Mouse (Mus musculus) neural tube, embryonic 15.5 days (tissue): Measurements from ENCODE around the gene Adgrg1. TPM values are rescaled to one million over a fixed set of nuclear protein-coding genes. Genes with fewer than 3 reads are reported as not detected.

Experiments used
- ATAC-seq: fragments of 200-750 bp; cut with Nextera tagmentation; 2 replicates; pipeline ENCODE4 v1.8.0; 2017; ENCODE audit warnings: mild to moderate bottlenecking, moderate TSS enrichment, moderate library complexity; ENCODE audit not compliant: low FRiP score
- H3K27ac ChIP-seq: fragments of 300-500 bp; sonication (generic); replicated peaks from 2 replicates; pipeline ENCODE4 v1.5.1; 2015; ENCODE audit warnings: mild to moderate bottlenecking, inconsistent platforms
- H3K27me3 ChIP-seq: fragments of 300-500 bp; sonication (generic); replicated peaks from 2 replicates; pipeline ENCODE4 v1.6.1; 2015; ENCODE audit warnings: inconsistent platforms
- H3K36me3 ChIP-seq: fragments of 300-500 bp; sonication (generic); 2 replicates; pipeline ENCODE4 v1.6.1; 2015; ENCODE audit warnings: inconsistent platforms
- H3K4me1 ChIP-seq: fragments of 300-500 bp; sonication (generic); 2 replicates; pipeline ENCODE4 v1.6.1; 2015; ENCODE audit warnings: inconsistent platforms
- H3K4me2 ChIP-seq: fragments of 300-500 bp; sonication (generic); 2 replicates; pipeline ENCODE4 v1.6.1; 2015; ENCODE audit warnings: inconsistent platforms, mild to moderate bottlenecking, moderate library complexity
- H3K4me3 ChIP-seq: fragments of 300-500 bp; sonication (generic); replicated peaks from 2 replicates; pipeline ENCODE4 v1.5.1; 2015; ENCODE audit warnings: mild to moderate bottlenecking, inconsistent platforms
- H3K9ac ChIP-seq: fragments of 300-500 bp; sonication (generic); replicated peaks from 2 replicates; pipeline ENCODE4 v1.6.1; 2015; ENCODE audit warnings: mild to moderate bottlenecking, inconsistent platforms
- H3K9me3 ChIP-seq: fragments of 300-500 bp; sonication (generic); replicated peaks from 2 replicates; pipeline ENCODE4 v1.6.1; 2016; ENCODE audit warnings: inconsistent platforms
- WGBS: fragments of 180-500 bp; shearing (Covaris S2); methylation state at CpG from one replicate; pipeline ENCODE4 v1.1.7; 2015; ENCODE audit warnings: mixed read lengths; 5-methylcytosine and 5-hydroxymethylcytosine counted together
- polyA plus RNA-seq: library from polyadenylated mRNA; unstranded; fragments of >200 nt; fragmentation: Nextera tagmentation; extraction: Ambion mirVana; gene quantifications from 2 replicates; pipeline ENCODE4 v1.2.1, GENCODE M21; 2015

The Adgrg1 gene
- polyA plus RNA-seq, 1 experiment from 2014 or later, result 80.9 TPM

- 73% methylated on average over 11 of the region's 11 CpGs for WGBS
- Histone ChIP-seq H3K4me3 (no peak overlapping the region), H3K9ac (no peak overlapping the region), H3K4me2 (no peak overlapping the region), H3K36me3 (no peaks in the 10 kb centered on the region), H3K4me1 (peaks cover 69% of the 10 kb centered on the region), H3K27me3 (no peaks in the 10 kb centered on the region), H3K27ac (0 out of 2 replicates have a peak overlapping the region, but pooled peaks have one; percentile 91), H3K9me3 (no peaks in the 10 kb centered on the region)
- ATAC-seq, result no peak
Measured at GRCm38 (mm10) chr8:94990598-94991453, 16.3 kb downstream of the Adgrg1 start.

DNA sequence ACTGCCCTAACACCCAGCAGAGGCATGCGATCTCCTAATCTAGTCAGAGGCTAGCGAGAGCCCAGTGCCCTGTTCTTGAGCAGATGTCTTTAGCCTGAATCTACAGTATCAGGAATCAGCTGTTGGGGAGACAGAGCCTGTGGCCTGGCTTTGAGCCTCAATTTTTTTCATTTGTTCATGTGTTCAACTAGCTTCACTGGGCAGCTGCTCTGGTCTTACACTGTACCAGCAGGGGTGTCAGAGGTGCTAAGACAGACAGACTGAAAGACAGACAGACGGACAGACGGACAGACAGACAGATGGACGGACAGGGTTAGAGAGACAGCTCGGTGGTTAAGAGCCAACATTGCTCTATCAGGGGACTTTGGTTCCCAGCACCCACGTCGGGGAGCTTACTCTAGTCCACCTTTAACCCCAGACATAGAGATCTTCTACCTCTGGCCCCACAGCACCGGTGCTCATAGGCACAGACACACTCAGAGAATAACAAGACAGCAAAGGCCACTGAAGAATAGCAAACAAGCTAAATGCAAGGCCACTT, 17.0 kb downstream of the Adgrg1 start:
- H3K36me3 ChIP-seq, result no peaks in the 10 kb centered on the region
- H3K27ac ChIP-seq, result peak overlapping the region; percentile 91
- no peak overlapping the region for H3K4me3 ChIP-seq
- 87% methylated on average over 9 of the region's 9 CpGs for WGBS
- H3K9ac ChIP-seq, result no peak overlapping the region
- H3K9me3 ChIP-seq, result no peaks in the 10 kb centered on the region
- no peaks in the 10 kb centered on the region for H3K27me3 ChIP-seq
- no peak overlapping the region for H3K4me2 ChIP-seq
- no peak for ATAC-seq
- H3K4me1 ChIP-seq, result peaks cover 70% of the 10 kb centered on the region

DNA sequence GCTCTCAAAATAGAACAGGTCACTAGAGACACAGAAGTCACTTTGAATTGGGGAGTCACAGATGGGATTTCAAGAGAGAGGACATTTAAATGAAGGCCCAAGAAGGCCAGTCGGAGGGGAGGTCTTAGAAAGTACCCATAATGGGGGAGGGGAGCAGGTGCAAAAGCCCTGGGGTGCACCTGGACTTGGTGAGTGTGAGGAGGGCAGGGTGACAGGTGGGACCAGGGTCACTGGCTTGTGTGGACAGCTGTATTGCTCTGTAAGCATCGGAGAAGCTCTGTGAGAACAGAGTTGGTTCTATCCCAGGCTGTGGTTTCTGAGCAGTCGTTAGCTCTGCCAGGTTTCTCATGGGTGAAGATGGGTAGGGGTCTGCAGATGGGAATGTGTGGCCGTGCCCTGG, 17.5 kb downstream of the Adgrg1 start:
- WGBS, result 62% methylated on average over 4 of the region's 4 CpGs
- peak overlapping the region; percentile 91 for H3K27ac ChIP-seq
- H3K4me2 ChIP-seq, result no peak overlapping the region
- no peak overlapping the region for H3K9ac ChIP-seq
- no peaks in the 10 kb centered on the region for H3K27me3 ChIP-seq
- no peaks in the 10 kb centered on the region for H3K36me3 ChIP-seq
- H3K9me3 ChIP-seq, result no peaks in the 10 kb centered on the region
- H3K4me3 ChIP-seq, result no peak overlapping the region
- peaks cover 70% of the 10 kb centered on the region for H3K4me1 ChIP-seq
- ATAC-seq, result no peak

GRCm38 (mm10) chr8:94992534-94992933, 18.0 kb downstream of the Adgrg1 start:
- Histone ChIP-seq H3K9me3 (no peaks in the 10 kb centered on the region), H3K9ac (no peak overlapping the region), H3K4me2 (0 out of 2 replicates have a peak overlapping the region, but pooled peaks have one; percentile 6), H3K27ac (peak overlapping the region; percentile 91), H3K36me3 (no peaks in the 10 kb centered on the region), H3K4me1 (peaks cover 70% of the 10 kb centered on the region), H3K4me3 (no peak overlapping the region), H3K27me3 (no peaks in the 10 kb centered on the region)
- whole genome bisulfite sequencing, result 24% methylated on average over 5 of the region's 5 CpGs
- ATAC-seq, result no peak

DNA sequence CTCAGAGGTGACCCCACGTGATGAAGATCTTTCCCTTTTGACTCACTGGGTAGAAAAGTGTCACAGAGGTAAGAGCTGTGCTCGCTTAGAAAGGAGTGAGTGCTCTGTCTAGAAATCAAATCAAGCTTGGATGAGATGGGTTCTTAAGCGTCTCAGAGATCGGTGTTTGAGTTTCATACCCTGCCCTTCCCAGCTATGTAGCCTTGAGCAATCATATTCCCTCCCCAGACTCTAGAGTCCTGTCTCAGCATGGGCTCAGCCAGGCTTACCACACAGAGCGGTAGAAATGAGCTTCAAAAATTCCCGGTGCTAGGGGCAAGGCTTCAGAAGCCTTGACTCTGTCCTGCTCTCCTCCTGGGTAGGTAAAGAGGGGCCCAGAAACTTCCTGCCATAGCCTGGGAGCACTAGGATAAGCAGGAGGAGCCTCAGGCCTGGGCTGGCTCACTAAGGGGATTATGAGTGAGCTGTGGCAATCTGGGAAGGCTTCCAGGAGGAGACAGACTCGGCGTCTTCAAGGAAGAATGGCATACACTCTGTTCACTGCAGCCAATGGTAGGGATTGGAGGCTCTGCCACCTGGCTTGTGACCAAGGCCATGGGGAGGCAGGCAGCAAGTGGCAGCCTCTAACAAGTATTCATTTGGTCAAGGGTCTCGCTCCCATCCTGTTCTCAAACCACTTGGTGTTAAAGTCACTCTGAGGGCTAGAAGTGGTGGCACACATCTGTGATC, 18.6 kb downstream of the Adgrg1 start:
- Histone ChIP-seq H3K4me1 (peaks cover 75% of the 10 kb centered on the region), H3K9ac (no peak overlapping the region), H3K27me3 (no peaks in the 10 kb centered on the region), H3K4me2 (peak overlapping the region; percentile 61), H3K27ac (peak overlapping the region; percentile 91), H3K9me3 (no peaks in the 10 kb centered on the region), H3K4me3 (no peak overlapping the region), H3K36me3 (no peaks in the 10 kb centered on the region)
- no peak for ATAC-seq
- WGBS, result 59% methylated on average over 9 of the region's 9 CpGs

DNA sequence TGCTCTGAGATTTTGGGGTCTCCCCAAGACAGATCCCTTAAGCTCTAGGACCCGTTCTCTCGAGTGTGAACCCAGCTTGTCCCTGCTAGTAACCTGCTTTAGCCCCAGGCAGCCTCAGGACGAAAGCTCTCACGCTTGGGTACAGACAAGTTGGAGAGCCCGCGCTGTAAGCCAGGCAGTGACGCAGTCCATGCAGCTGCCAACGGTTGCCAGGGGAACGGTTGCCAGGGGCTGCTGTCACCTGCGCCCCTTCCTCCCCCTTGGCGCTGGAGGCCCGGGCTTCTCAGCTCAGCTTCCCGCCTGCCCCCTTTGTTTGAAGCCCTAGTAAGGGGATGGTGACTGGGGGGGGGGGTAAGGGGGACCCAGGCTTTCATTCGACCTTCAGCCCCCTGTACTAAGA, 19.5 kb downstream of the Adgrg1 start:
- Histone ChIP-seq H3K4me2 (peak overlapping the region; percentile 61), H3K4me3 (peak overlapping the region; percentile 40), H3K9ac (peak overlapping the region; percentile 53), H3K4me1 (peaks cover 83% of the 10 kb centered on the region), H3K27ac (peak overlapping the region; percentile 91), H3K27me3 (no peaks in the 10 kb centered on the region), H3K36me3 (no peaks in the 10 kb centered on the region), H3K9me3 (no peaks in the 10 kb centered on the region)
- peak; percentile 84 for ATAC-seq
- 3% methylated on average over 13 of the region's 14 CpGs for WGBS

DNA sequence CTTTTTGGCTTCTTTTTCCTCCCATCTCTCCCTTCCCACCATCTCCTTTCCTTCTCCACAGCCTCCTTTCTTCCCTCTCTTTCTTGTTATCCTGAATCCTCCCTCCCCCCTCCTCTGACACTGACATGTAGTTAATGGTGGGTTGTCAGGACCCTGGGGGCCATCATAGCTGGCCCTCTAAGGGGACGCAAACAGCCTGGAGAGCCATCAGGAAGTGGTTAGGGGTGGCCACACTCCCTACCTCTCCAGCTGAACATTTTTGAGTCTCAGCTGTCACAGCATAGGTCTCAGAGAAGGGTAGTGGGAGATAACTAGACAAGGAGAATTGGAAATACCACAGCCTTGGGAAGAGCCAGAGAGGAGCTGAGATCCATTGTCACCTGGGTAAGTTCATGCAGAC, 20.0 kb downstream of the Adgrg1 start:
- Histone ChIP-seq H3K4me3 (peak overlapping the region; percentile 40), H3K27me3 (no peaks in the 10 kb centered on the region), H3K27ac (peak overlapping the region; percentile 91), H3K9ac (peak overlapping the region; percentile 53), H3K4me1 (peaks cover 88% of the 10 kb centered on the region), H3K36me3 (no peaks in the 10 kb centered on the region), H3K9me3 (no peaks in the 10 kb centered on the region), H3K4me2 (peak overlapping the region; percentile 61)
- 11% methylated on average over 1 of the region's 1 CpGs for WGBS
- no peak for ATAC-seq

DNA sequence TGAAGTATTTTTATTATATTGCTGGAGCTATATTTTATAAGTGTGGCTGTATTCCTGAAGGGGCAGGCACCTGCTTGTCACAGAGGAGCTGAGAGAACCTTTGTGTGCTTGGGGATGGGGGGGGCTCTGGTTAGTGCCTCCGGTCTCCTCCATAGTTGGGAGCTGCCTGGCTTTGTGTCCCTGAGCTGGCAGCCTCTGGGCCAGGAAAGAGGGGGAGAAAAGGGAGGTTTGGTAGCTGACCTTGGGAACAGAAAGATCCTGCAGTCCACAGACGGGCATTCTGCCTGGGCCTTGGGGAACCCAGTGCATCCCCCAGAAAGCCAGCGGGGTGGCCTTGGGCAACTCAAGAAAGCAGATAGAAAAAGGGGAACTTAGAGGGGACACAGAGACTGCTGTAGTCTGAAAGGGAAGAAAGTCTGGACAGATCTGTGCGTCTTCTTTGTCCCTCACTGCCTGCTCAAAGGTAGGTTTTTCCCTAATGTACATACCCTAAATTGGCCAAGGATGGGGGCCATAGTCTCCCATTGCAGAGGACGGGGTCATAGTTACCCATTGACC, 20.9 kb downstream of the Adgrg1 start:
- Histone ChIP-seq H3K27ac (peak overlapping the region; percentile 91), H3K4me3 (peak overlapping the region; percentile 40), H3K9ac (peak overlapping the region; percentile 53), H3K4me2 (peak overlapping the region; percentile 61), H3K27me3 (no peaks in the 10 kb centered on the region), H3K4me1 (peaks cover 97% of the 10 kb centered on the region), H3K9me3 (no peaks in the 10 kb centered on the region), H3K36me3 (no peaks in the 10 kb centered on the region)
- WGBS, result 22% methylated on average over 5 of the region's 5 CpGs
- ATAC-seq, result no peak

DNA sequence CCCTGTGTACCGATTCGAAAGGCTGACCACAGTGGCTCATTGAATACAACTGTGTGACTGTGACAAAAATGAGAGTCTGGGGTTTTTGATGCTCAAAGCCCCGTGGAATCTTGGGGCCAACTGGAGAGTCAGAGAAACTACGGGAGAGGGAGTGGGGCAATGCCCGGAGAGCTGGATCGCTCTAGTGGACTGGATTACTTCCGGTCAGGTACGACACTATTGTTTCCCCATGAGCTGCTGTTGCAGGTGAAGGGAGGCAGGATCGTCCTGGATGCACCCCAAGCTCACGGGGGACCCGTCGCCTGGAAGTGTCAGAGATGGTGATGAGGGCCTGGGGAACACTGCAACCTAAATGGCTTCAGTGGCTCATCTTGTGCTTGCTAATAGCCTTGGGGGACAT, 21.5 kb downstream of the Adgrg1 start:
- peaks cover 98% of the 10 kb centered on the region for H3K4me1 ChIP-seq
- H3K9ac ChIP-seq, result peak overlapping the region; percentile 53
- ATAC-seq, result no peak
- peak overlapping the region; percentile 40 for H3K4me3 ChIP-seq
- no peaks in the 10 kb centered on the region for H3K9me3 ChIP-seq
- H3K27ac ChIP-seq, result peak overlapping the region; percentile 91
- WGBS, result 17% methylated on average over 12 of the region's 12 CpGs
- peak overlapping the region; percentile 61 for H3K4me2 ChIP-seq
- no peaks in the 10 kb centered on the region for H3K27me3 ChIP-seq
- H3K36me3 ChIP-seq, result no peaks in the 10 kb centered on the region

- Histone ChIP-seq H3K4me3 (peak overlapping the region; percentile 40), H3K27me3 (no peaks in the 10 kb centered on the region), H3K36me3 (no peaks in the 10 kb centered on the region), H3K4me2 (peak overlapping the region; percentile 61), H3K27ac (peak overlapping the region; percentile 91), H3K9me3 (no peaks in the 10 kb centered on the region), H3K4me1 (peaks cover 94% of the 10 kb centered on the region), H3K9ac (peak overlapping the region; percentile 53)
- 31% methylated on average over 6 of the region's 6 CpGs for WGBS
- peak; percentile 18 for ATAC-seq
Measured at GRCm38 (mm10) chr8:94996899-94997856, 22.6 kb downstream of the Adgrg1 start.

DNA sequence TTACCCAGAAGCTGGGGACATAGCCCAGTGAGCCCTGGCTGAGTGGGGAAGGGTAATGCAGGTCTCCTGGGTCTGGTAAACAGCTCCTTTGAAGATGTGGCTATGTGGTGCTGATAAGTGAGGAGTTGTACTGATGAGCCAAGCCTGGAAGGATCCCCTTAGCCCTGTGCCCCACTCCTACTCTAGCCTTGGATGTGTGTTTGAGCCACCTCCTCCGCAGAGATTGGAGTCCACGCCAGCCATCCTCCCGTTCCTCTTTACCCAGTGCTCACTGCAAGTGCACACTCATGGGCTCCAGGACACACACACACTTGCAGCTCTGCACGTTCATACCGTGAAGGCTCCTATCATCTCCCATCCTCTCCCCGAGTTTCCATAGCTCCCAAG, 23.3 kb downstream of the Adgrg1 start:
- no peaks in the 10 kb centered on the region for H3K9me3 ChIP-seq
- peak overlapping the region; percentile 61 for H3K4me2 ChIP-seq
- 24% methylated on average over 6 of the region's 6 CpGs for WGBS
- H3K4me1 ChIP-seq, result peaks cover 90% of the 10 kb centered on the region
- H3K27ac ChIP-seq, result peak overlapping the region; percentile 91
- H3K27me3 ChIP-seq, result no peaks in the 10 kb centered on the region
- H3K4me3 ChIP-seq, result peak overlapping the region; percentile 40
- peak overlapping the region; percentile 53 for H3K9ac ChIP-seq
- H3K36me3 ChIP-seq, result no peaks in the 10 kb centered on the region
- ATAC-seq, result no peak
